Mouse (Mus musculus): ENCODE data around the gene Wdr5b. TPM values are rescaled to one million over a fixed set of nuclear protein-coding genes. Genes with fewer than 3 reads are reported as not detected.

Gene Wdr5b
- polyA plus RNA-seq, 1 experiment from 2014 or later, result 4.0 TPM

GRCm38 (mm10) chr16:36071450-36072379 is 30.7 kb downstream of the Wdr5b start, which contains the start of the genes Fam162a and Ccdc58:
TSS of gene Fam162a (minus strand) at chr16:36071594.
TSS of gene Ccdc58 (plus strand) at chr16:36071685.
- peak; percentile 92 for ATAC-seq
- H3K4me2 ChIP-seq, result peak within 1 kb of the TSS; percentile 85
- peaks cover 42% of the 10 kb centered on the region for H3K36me3 ChIP-seq
- H3K4me3 ChIP-seq, result peak within 1 kb of the TSS; percentile 84
- H3K27ac ChIP-seq, result peak within 1 kb of the TSS; percentile 96
- under 1% methylated on average over 81 of the region's 81 CpGs for WGBS (ENCODE audit: insufficient replicate concordance)
- H3K9me3 ChIP-seq (replicated peaks), result no peaks in the 10 kb centered on the region
- no peaks in the 10 kb centered on the region for H3K27me3 ChIP-seq (replicated peaks)
- peaks cover 46% of the 10 kb centered on the region for H3K4me1 ChIP-seq
- peak within 1 kb of the TSS; percentile 90 for H3K9ac ChIP-seq

- Histone ChIP-seq H3K36me3 (peaks cover 34% of the 10 kb centered on the region), H3K4me3 (peak overlapping the region; percentile 84), H3K4me1 (peaks cover 38% of the 10 kb centered on the region), H3K4me2 (peak overlapping the region; percentile 85), H3K27me3 (replicated peaks) (no peaks in the 10 kb centered on the region), H3K27ac (peak overlapping the region; percentile 96), H3K9me3 (replicated peaks) (no peaks in the 10 kb centered on the region), H3K9ac (peak overlapping the region; percentile 90)
- no peak for ATAC-seq
- WGBS (ENCODE audit: insufficient replicate concordance), result 20% methylated on average over 8 of the region's 8 CpGs
Measured at GRCm38 (mm10) chr16:36072410-36073011, 31.5 kb downstream of the Wdr5b start.

- no peak for ATAC-seq
- Histone ChIP-seq H3K4me1 (peaks cover 15% of the 10 kb centered on the region), H3K27ac (no peak overlapping the region), H3K4me3 (no peak overlapping the region), H3K27me3 (replicated peaks) (no peaks in the 10 kb centered on the region), H3K9me3 (replicated peaks) (no peaks in the 10 kb centered on the region), H3K36me3 (peaks cover 20% of the 10 kb centered on the region), H3K9ac (no peak overlapping the region), H3K4me2 (no peak overlapping the region)
- WGBS (ENCODE audit: insufficient replicate concordance), result 83% methylated on average over 3 of the region's 3 CpGs
Measured at GRCm38 (mm10) chr16:36074772-36075171, 33.8 kb downstream of the Wdr5b start.

GRCm38 (mm10) chr16:36079916-36080315 is 38.9 kb downstream of the Wdr5b start:
- ATAC-seq, result no peak
- H3K27me3 ChIP-seq (replicated peaks), result no peaks in the 10 kb centered on the region

GRCm38 (mm10) chr16:36087846-36088245 is 46.9 kb downstream of the Wdr5b start:
- Histone ChIP-seq H3K9me3 (replicated peaks) (no peaks in the 10 kb centered on the region), H3K4me3 (no peak overlapping the region), H3K4me2 (no peak overlapping the region), H3K27ac (peak overlapping the region; percentile 36; the same call in 1 of the 2 replicates), H3K9ac (no peak overlapping the region), H3K27me3 (replicated peaks) (no peaks in the 10 kb centered on the region), H3K4me1 (0 out of 2 replicates have a peak, but pooled peaks cover 7% of the 10 kb centered on the region), H3K36me3 (peaks cover 89% of the 10 kb centered on the region)
- 68% methylated on average over 4 of the region's 4 CpGs for WGBS (ENCODE audit: insufficient replicate concordance)
- peak; percentile 74 for ATAC-seq

More at GRCm38 (mm10) chr16:36079916-36080315, 38.9 kb downstream of the Wdr5b start:
- Histone ChIP-seq H3K4me3 (no peak overlapping the region), H3K4me1 (no peaks in the 10 kb centered on the region), H3K36me3 (peaks cover 37% of the 10 kb centered on the region), H3K9ac (no peak overlapping the region), H3K9me3 (replicated peaks) (no peaks in the 10 kb centered on the region), H3K4me2 (no peak overlapping the region), H3K27ac (no peak overlapping the region)
- 89% methylated on average over 3 of the region's 3 CpGs for WGBS (ENCODE audit: insufficient replicate concordance)

- no peak overlapping the region for H3K9ac ChIP-seq
- H3K4me1 ChIP-seq, result 0 out of 2 replicates have a peak, but pooled peaks cover 7% of the 10 kb centered on the region
- 84% methylated on average over 7 of the region's 7 CpGs for WGBS (ENCODE audit: insufficient replicate concordance)
- no peaks in the 10 kb centered on the region for H3K27me3 ChIP-seq (replicated peaks)
- no peak overlapping the region for H3K27ac ChIP-seq
- ATAC-seq, result no peak
- H3K4me3 ChIP-seq, result no peak overlapping the region
- no peak overlapping the region for H3K4me2 ChIP-seq
- H3K9me3 ChIP-seq (replicated peaks), result no peaks in the 10 kb centered on the region
- H3K36me3 ChIP-seq, result peaks cover 81% of the 10 kb centered on the region
Measured at GRCm38 (mm10) chr16:36089065-36089464, 48.1 kb downstream of the Wdr5b start.

- Histone ChIP-seq H3K4me3 (no peak overlapping the region), H3K4me1 (0 out of 2 replicates have a peak, but pooled peaks cover 7% of the 10 kb centered on the region), H3K4me2 (no peak overlapping the region), H3K9me3 (replicated peaks) (no peaks in the 10 kb centered on the region), H3K27me3 (replicated peaks) (no peaks in the 10 kb centered on the region), H3K9ac (no peak overlapping the region), H3K36me3 (peaks cover 75% of the 10 kb centered on the region), H3K27ac (no peak overlapping the region)
- 80% methylated on average over 8 of the region's 8 CpGs for WGBS (ENCODE audit: insufficient replicate concordance)
- ATAC-seq, result no peak
Measured at GRCm38 (mm10) chr16:36089850-36090616, 49.0 kb downstream of the Wdr5b start.

GRCm38 (mm10) chr16:36090785-36091509 is 50.0 kb downstream of the Wdr5b start:
- WGBS (ENCODE audit: insufficient replicate concordance), result 89% methylated on average over 11 of the region's 11 CpGs

More at GRCm38 (mm10) chr16:36090785-36091509, 50.0 kb downstream of the Wdr5b start:
- Histone ChIP-seq H3K4me1 (0 out of 2 replicates have a peak, but pooled peaks cover 7% of the 10 kb centered on the region), H3K4me3 (no peak overlapping the region), H3K9me3 (replicated peaks) (no peaks in the 10 kb centered on the region), H3K36me3 (peaks cover 66% of the 10 kb centered on the region), H3K27ac (no peak overlapping the region), H3K4me2 (no peak overlapping the region), H3K27me3 (replicated peaks) (no peaks in the 10 kb centered on the region), H3K9ac (no peak overlapping the region)
- ATAC-seq, result no peak

Other genes with a start within 250 kb of the Wdr5b start
- 0.81 and 1.2 TPM in 2 replicates for gene Parp14, start 169.6 kb upstream of the Wdr5b start, polyA plus RNA-seq (2016; fragmentation: Nextera tagmentation; extraction: Ambion mirVana)
- gene Parp9, start 102.7 kb upstream of the Wdr5b start, polyA plus RNA-seq (2016; fragmentation: Nextera tagmentation; extraction: Ambion mirVana), result 5.7 and 5.8 TPM in 2 replicates
- gene Dtx3l, start 102.0 kb upstream of the Wdr5b start, polyA plus RNA-seq (2016; fragmentation: Nextera tagmentation; extraction: Ambion mirVana), result 3.4 and 3.5 TPM in 2 replicates
- gene Kpna1, start 62.4 kb upstream of the Wdr5b start, polyA plus RNA-seq (2016; fragmentation: Nextera tagmentation; extraction: Ambion mirVana), result 52.6 and 53.9 TPM in 2 replicates
- gene Fam162a, start 30.4 kb downstream of the Wdr5b start, polyA plus RNA-seq (2016; fragmentation: Nextera tagmentation; extraction: Ambion mirVana), result 242 and 259 TPM in 2 replicates
- gene Ccdc58, start 30.5 kb downstream of the Wdr5b start, polyA plus RNA-seq (2016; fragmentation: Nextera tagmentation; extraction: Ambion mirVana), result 73.2 and 79.9 TPM in 2 replicates
- gene Csta1, start 90.1 kb downstream of the Wdr5b start, polyA plus RNA-seq (2016; fragmentation: Nextera tagmentation; extraction: Ambion mirVana), result not detected in 2 replicates
- 8.1 and 13.6 TPM in 2 replicates for gene Stfa2l1, start 115.6 kb downstream of the Wdr5b start, polyA plus RNA-seq (2016; fragmentation: Nextera tagmentation; extraction: Ambion mirVana)
- 31.9 and 37.4 TPM in 2 replicates for gene Gm5483, start 143.0 kb downstream of the Wdr5b start, polyA plus RNA-seq (2016; fragmentation: Nextera tagmentation; extraction: Ambion mirVana)
- 0.75 and 0.81 TPM in 2 replicates for gene Gm5416, start 169.2 kb downstream of the Wdr5b start, polyA plus RNA-seq (2016; fragmentation: Nextera tagmentation; extraction: Ambion mirVana)
- 1.1 and 1.4 TPM in 2 replicates for gene 2010005H15Rik, start 180.3 kb downstream of the Wdr5b start, polyA plus RNA-seq (2016; fragmentation: Nextera tagmentation; extraction: Ambion mirVana)
- 80.5 and 92.3 TPM in 2 replicates for gene Stfa1, start 235.8 kb downstream of the Wdr5b start, polyA plus RNA-seq (2016; fragmentation: Nextera tagmentation; extraction: Ambion mirVana)